Mouse (Mus musculus) limb, embryonic 14.5 days (tissue): ENCODE measurements around the gene C530008M17Rik. TPM values are rescaled to one million over a fixed set of nuclear protein-coding genes. Genes with fewer than 3 reads are reported as not detected.

Source experiments
- ATAC-seq: fragments of 200-750 bp; cut with Nextera tagmentation; 2 replicates; pipeline ENCODE4 v1.8.0; 2017; ENCODE audit warnings: low read depth, moderate number of reproducible peaks, moderate TSS enrichment; ENCODE audit not compliant: low FRiP score
- DNase-seq: peaks from one replicate; pipeline ENCODE4 v3.0.0-alpha.2; 2015; ENCODE audit warnings: low spot score
- H3K27ac ChIP-seq: fragments of 300-500 bp; sonication (generic); replicated peaks from 2 replicates; pipeline ENCODE4 v1.5.1; 2014; ENCODE audit warnings: low read depth, mild to moderate bottlenecking, low read length, moderate library complexity, mixed read lengths
- H3K27me3 ChIP-seq: fragments of 300-500 bp; sonication (generic); 2 replicates; pipeline ENCODE4 v1.6.1; 2014; ENCODE audit warnings: low read length, mixed read lengths; ENCODE audit not compliant: control insufficient read depth, insufficient read depth
- H3K36me3 ChIP-seq: fragments of 300-500 bp; sonication (generic); 2 replicates; pipeline ENCODE4 v1.6.1; 2014; ENCODE audit warnings: mild to moderate bottlenecking, low read length, moderate library complexity, mixed read lengths; ENCODE audit not compliant: control insufficient read depth, insufficient read depth
- H3K4me1 ChIP-seq: fragments of 300-500 bp; sonication (generic); 2 replicates; pipeline ENCODE4 v1.6.1; 2014; ENCODE audit warnings: antibody characterized with exemption, low read length, mixed read lengths; ENCODE audit not compliant: control insufficient read depth, insufficient read depth
- H3K4me2 ChIP-seq: fragments of 300-500 bp; sonication (generic); replicated peaks from 2 replicates; pipeline ENCODE4 v1.6.1; 2014; ENCODE audit warnings: low read depth, mild to moderate bottlenecking, low read length, moderate library complexity; ENCODE audit not compliant: severe bottlenecking
- H3K4me3 ChIP-seq: fragments of 300-500 bp; sonication (generic); replicated peaks from 2 replicates; pipeline ENCODE4 v1.5.1; 2014; ENCODE audit warnings: low read length
- H3K9ac ChIP-seq: fragments of 300-500 bp; sonication (generic); 2 replicates; pipeline ENCODE4 v1.6.1; 2014; ENCODE audit warnings: mild to moderate bottlenecking, low read depth, low read length, moderate library complexity; ENCODE audit not compliant: severe bottlenecking
- H3K9me3 ChIP-seq: fragments of 300-500 bp; sonication (generic); 2 replicates; pipeline ENCODE4 v1.6.1; 2016; ENCODE audit warnings: low read length; ENCODE audit not compliant: control insufficient read depth
- POLR2A ChIP-seq: fragments of 200-500 bp; IDR thresholded peaks from 2 replicates; pipeline ENCODE4 v1.8.0; 2012; ENCODE audit warnings: inconsistent platforms, mild to moderate bottlenecking, moderate library complexity, borderline replicate concordance; ENCODE audit not compliant: insufficient read depth, insufficient read length; ENCODE audit errors: extremely low read depth
- WGBS: fragments of 180-500 bp; shearing (Covaris S2); extraction: QIAGEN DNeasy Blood & Tissue Kit; methylation state at CpG from one replicate; pipeline ENCODE4 v1.1.7; 2014; 5-methylcytosine and 5-hydroxymethylcytosine counted together
- polyA plus RNA-seq, 2 experiments: library from polyadenylated mRNA; depleted of rRNA in 1 of 2; stranded (reverse) in 1 of 2; unstranded in 1 of 2; fragments of >200 nt; fragmentation: Nextera tagmentation in 1 of 2; extraction: Ambion mirVana in 1 of 2; gene quantifications; 2 replicates each; pipeline versions ENCODE4 v1.2.1 to v1.2.3; 2012 to 2014

C530008M17Rik gene
- polyA plus RNA-seq, 2 experiments = 12.6 to 26.5 TPM

DNA sequence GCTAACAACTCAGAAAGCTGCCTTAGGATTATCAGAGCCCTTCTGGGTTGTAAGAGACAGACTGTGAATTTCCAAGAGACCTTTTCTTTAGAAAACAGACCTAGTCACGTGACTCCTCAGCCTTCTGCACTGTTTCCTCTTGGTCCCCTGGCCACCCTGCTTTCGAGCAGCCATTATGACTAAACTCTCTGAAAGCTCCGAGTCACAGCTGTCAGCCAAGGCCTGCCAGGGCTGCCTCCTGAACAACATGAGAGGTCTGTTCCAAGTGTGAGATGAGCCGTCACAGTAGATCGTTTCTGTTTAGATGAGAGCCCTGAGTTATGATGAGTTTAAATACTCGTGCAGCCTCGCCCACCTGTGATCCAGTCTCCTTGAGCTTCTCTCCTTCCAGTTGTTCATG lies 37.6 kb upstream of the C530008M17Rik start:
- no peaks in the 10 kb centered on the region for H3K9me3 ChIP-seq
- H3K27me3 ChIP-seq = no peaks in the 10 kb centered on the region
- no peak overlapping the region for H3K9ac ChIP-seq
- peaks cover 69% of the 10 kb centered on the region for H3K36me3 ChIP-seq
- no peak overlapping the region for H3K4me3 ChIP-seq
- no peak overlapping the region for H3K27ac ChIP-seq
- ATAC-seq (no peak), DNase-seq (no peak)
- no peak overlapping the region for H3K4me2 ChIP-seq
- H3K4me1 ChIP-seq = no peaks in the 10 kb centered on the region
- no peak for TF ChIP-seq POLR2A
- WGBS = 83% methylated on average over 7 of the region's 7 CpGs

DNA sequence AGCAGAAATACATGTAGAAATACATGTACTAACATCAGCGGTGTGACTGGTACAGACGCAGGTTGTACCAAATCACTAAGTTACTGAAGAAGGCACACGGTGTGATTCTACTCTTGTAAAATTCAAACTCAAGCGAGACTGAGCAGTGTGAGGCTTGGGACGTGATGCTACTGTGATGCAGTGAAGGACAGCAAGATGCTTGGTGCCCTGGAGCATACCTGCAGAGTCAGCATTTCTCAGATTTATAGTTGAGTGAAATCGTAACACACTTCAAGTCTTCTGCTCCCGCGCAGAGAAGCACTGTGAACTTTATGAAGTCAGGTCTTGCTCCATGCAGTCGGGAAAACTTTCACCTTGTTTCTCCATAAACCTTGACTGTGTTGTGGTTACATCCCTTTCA lies 32.6 kb upstream of the C530008M17Rik start:
- H3K4me2 ChIP-seq = no peak overlapping the region
- no peaks in the 10 kb centered on the region for H3K27me3 ChIP-seq
- no peak overlapping the region for H3K4me3 ChIP-seq
- no peak overlapping the region for H3K9ac ChIP-seq
- 89% methylated on average over 9 of the region's 9 CpGs for WGBS
- no peak for DNase-seq
- peaks cover 34% of the 10 kb centered on the region for H3K36me3 ChIP-seq
- no peak for TF ChIP-seq POLR2A
- H3K4me1 ChIP-seq = no peaks in the 10 kb centered on the region
- no peak for ATAC-seq
- H3K9me3 ChIP-seq = no peaks in the 10 kb centered on the region
- no peak overlapping the region for H3K27ac ChIP-seq

DNA sequence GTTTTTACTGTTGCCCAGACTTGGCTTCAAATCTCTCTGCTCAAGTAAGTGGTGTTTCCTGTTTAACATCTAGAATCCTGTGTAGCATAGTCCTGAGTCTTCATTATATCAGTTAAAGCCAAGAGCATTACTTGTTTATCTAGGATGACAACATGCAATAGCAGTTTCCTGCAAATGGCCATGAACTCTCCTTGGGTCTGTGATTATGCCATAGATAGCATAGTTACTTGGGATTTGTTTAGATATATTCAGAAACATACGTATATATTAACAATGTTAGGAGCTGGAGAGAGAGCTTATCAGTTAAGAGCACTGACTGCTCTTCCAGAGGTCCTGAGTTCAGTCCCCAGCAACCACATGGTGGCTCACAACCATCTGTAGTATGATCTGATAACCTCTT lies 28.5 kb upstream of the C530008M17Rik start:
- Histone ChIP-seq H3K4me2 (no peak overlapping the region), H3K36me3 (peaks cover 34% of the 10 kb centered on the region), H3K9ac (no peak overlapping the region), H3K9me3 (no peaks in the 10 kb centered on the region), H3K4me3 (no peak overlapping the region), H3K27me3 (no peaks in the 10 kb centered on the region), H3K4me1 (no peaks in the 10 kb centered on the region), H3K27ac (no peak overlapping the region)
- TF ChIP-seq POLR2A = no peak
- ATAC-seq = no peak
- 88% methylated on average over 1 of the region's 1 CpGs for WGBS
- DNase-seq = no peak

DNA sequence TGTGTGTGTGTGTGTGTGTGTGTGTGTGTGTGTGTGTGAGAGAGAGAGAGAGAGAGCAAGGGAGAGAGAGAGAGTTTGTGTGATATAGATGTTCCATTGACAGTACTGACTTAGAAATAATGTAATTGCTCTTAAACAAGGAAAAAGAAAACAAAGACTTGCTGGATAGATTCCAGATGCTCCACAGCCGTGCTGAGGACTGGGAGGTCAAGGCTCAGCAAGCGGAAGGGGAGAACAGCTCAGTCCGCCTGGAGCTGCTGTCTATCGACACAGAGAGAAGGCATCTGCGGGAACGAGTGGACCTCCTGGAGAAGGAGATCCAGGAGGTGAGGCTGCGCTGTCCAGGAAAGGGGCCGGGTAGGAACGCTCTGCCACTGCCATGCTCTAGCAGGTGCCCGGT lies 22.3 kb upstream of the C530008M17Rik start:
- Histone ChIP-seq H3K4me3 (no peak overlapping the region), H3K9ac (no peak overlapping the region), H3K9me3 (no peaks in the 10 kb centered on the region), H3K27me3 (no peaks in the 10 kb centered on the region), H3K4me1 (no peaks in the 10 kb centered on the region), H3K4me2 (no peak overlapping the region), H3K36me3 (peaks cover 69% of the 10 kb centered on the region), H3K27ac (no peak overlapping the region)
- no peak for DNase-seq
- no peak for ATAC-seq
- TF ChIP-seq POLR2A = no peak
- 77% methylated on average over 10 of the region's 10 CpGs for WGBS

DNA sequence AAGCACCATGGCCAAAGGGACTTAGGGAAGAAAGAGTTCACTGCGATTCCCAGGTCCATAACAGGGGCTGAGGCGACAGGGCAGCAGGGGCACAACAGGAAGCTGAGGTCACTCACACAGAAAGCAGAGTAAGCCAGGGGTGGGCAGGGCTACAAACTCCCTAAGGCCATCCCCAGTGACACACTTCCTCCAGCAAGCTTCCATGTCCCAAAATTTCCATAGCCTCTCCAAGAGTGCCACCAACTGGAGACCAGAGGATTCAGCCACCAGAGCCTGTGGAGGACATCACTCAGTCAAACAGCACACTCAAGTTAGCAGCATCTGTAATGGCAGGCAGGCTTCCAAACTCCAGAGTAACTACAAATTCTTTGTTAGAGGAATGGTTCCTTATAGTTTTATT lies 20.7 kb upstream of the C530008M17Rik start:
- Histone ChIP-seq H3K4me2 (no peak overlapping the region), H3K9ac (no peak overlapping the region), H3K4me3 (no peak overlapping the region), H3K27me3 (no peaks in the 10 kb centered on the region), H3K36me3 (peaks cover 74% of the 10 kb centered on the region), H3K9me3 (no peaks in the 10 kb centered on the region), H3K4me1 (no peaks in the 10 kb centered on the region), H3K27ac (no peak overlapping the region)
- ATAC-seq (no peak), DNase-seq (no peak)
- no peak for TF ChIP-seq POLR2A
- 100% methylated on average over 2 of the region's 2 CpGs for WGBS

DNA sequence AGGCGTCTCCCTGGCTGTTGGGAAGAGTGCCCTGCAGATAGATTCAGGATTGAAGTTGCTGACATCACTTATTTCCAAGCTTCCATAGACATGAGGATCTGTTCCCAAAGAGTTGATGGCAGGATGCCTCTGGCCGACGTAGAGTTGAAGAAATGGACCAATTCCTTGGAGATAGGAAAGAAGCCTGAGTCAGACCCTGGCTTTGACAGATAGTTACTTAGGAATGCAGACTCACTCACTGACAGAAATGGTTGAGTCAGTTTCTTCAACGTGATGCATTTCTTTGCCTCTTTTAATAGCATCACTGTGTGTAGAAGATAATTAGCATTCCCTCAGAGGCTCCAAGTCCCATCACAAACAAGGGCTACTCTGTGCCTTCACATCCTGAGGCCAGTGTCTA lies 14.2 kb upstream of the C530008M17Rik start:
- H3K4me2 ChIP-seq = no peak overlapping the region
- peaks cover 69% of the 10 kb centered on the region for H3K36me3 ChIP-seq
- no peaks in the 10 kb centered on the region for H3K27me3 ChIP-seq
- TF ChIP-seq POLR2A = no peak
- H3K9ac ChIP-seq = no peak overlapping the region
- no peak for ATAC-seq
- no peak overlapping the region for H3K27ac ChIP-seq
- H3K4me1 ChIP-seq = no peaks in the 10 kb centered on the region
- 90% methylated on average over 4 of the region's 4 CpGs for WGBS
- no peak for DNase-seq
- no peaks in the 10 kb centered on the region for H3K9me3 ChIP-seq
- H3K4me3 ChIP-seq = no peak overlapping the region
